Mouse (Mus musculus) right cerebral cortex, postnatal 10 days (tissue): ENCODE data around the gene Gm20388.
"Not testable (repeated sequence)": the region's sequence is repeated elsewhere in the genome, so short reads cannot be mapped to it uniquely, and the experiment has no call there.

Source experiments
- DNase-seq, 2 experiments: peaks; one replicate each; pipeline ENCODE4 v3.0.0; 2021; ENCODE audit warnings: low spot score in 2 of 2

Gene Gm20388

DNA sequence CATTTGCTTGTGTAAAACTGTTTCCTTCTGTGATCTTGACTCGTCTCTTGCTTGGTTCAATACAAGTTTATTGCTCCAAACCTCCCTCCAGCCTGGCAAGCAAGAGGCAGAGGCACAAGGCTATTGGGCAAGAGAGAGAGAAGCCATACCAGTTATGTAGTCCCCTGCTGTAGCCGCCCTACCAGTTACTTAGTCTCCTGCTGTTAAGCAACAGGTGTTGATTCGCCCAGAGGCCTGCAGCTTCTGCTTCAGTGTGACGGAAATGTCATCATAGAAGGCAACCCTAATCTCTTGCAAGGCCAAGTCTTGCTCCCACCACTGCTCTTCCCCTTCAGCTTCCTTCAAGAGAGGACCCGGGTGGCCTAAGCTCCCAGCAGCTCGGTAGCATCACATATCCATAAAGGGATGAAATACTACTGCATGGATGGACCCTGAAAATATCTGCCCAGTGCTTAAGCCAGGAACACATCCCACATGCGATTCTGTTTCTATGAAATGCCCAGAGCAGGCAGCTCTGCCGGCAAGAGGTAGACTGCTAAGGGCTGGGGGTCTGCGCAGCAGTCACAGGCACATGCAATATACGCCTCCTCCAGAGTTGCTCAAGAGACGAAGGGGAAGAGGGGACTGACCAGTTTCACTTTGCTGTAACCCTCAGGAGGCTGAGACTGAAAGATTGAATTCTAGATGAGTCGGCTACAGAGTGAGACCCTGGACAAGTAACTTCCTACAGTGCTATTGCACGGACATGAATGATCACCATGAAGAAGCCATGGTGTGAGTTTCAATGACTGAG, 3369.9 kb downstream of the Gm20388 start:
- no peak for DNase-seq

DNA sequence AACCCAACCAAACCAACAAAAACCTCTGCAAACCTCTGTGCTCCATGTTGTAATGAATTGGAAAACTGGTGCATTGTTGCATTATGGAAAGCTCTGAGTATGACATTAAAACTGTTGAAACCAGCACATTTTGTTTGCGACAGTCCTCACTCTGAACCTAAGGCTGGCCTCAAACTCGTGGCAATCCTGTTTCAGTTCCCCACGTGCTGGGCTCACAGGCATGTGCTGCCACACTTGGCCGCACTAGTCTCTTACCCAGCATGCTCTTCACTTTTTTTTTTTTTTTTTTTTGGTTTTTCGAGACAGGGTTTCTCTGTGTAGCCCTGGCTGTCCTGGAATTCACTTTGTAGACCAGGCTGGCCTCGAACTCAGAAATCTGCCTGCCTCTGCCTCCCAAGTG, 3372.4 kb downstream of the Gm20388 start:
- DNase-seq, result not testable (repeated sequence)

DNA sequence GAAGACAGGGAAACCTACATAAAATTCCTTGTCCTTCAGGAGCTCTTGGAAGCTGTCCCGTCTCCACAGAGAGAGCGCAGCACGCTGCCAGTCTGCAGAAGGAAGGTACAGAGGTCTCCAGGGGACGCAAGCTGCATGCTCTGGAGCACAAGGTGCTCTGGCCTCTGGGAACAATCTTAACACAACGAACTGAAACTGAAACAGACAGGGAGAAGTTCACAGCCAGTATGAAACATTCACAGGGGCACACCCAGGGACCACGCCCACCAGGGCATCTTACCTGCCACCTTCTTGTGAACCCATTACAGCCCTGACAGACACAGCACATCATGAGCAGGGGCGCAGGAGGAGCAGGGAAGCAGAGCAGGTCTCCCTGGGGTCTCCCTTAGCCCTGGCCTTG, 3373.3 kb downstream of the Gm20388 start:
- no peak for DNase-seq

DNA sequence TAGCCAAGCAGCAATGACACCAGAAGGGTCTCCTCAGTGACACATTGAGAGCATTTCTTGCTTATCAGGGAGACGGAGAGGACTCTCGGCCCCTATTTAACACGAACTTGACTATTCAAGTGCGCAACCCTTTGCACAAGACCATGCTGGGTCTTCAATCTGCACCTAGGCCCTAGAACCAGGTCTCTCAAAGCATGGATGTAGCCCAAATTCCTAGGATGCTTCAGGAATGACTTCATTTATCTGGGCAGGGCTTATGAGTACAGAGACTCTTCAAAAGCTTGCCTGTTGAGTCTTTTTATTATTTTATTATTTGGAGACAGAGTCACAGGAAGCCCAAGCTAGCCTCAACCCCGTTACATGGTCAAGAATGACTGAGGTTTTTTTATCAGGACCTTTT, 3373.9 kb downstream of the Gm20388 start:
- no peak for DNase-seq

DNA sequence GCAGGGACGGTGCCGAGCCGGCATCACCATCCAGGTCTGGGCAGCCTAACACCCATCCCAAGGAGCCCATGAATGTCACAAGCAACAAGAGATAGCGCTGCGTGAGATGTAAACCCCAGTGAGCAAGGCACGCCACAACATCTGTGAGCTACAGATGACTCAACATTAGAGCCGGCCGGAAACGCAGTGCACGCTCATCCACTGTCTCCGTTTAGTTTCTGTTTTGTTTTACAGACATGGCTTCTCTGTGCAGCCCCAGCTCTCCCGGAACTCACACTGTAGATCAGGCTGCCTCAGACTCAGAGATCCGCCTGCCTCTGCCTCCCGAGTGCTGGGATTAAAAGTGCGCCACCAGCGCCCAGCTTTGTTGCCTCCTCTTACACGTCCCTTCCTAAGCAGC, 3376.7 kb downstream of the Gm20388 start:
- DNase-seq, result no peak

DNA sequence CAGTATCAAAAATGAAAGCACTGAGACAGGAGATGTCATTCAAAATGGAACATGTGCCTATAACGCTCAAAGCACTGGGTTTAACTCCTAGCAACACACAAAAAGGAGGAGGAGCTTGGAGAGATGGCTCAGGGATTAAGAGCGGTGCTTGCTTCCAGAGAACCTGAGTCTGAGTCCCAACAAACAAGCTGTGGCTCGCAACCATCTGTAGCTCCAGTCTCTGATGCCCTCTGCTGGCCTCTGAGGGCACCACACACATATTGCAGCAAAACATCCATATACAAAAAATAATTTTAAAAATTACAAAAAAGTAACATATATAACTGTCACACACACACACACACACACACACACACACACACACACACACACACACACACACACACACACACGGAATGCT, 3379.5 kb downstream of the Gm20388 start:
- DNase-seq, result peak; percentile 45 to 62

DNA sequence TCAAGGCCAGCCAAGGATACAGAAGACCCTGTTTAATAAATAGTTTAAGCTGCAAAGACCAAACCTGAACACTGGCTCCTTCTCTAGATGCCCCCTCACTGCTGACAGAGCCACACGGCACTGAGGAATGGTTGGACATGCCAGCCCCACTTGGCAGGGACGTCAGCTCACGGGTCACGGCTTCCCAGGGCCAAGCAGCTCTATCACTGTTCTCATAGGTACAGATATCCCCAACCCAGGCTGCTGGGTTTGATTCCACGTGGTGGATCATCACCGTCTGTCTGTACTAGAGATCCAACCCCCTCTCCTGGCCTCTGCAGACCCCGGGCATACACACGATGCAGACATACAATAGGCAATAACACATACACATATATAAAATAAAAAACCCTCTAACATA, 3380.0 kb downstream of the Gm20388 start:
- no peak for DNase-seq

DNA sequence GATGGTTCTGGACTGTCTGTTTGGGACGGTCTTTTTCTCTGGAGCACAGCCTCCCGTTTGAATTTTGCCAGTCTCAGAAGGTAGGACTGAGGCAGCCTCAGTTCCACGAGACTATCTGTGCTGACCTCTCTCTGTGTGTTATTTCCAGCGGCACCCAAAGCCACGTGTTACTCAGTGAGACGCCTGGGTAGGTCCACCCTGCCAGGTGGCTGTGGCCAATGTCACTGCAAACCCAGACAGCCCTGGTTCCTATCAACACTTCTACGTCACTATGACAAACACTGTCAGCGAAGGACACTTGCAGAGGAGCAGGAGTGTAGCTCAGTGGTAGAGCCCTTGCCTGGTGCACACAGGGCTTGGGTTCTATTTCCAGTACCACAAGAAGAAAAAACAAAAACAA, 3381.1 kb downstream of the Gm20388 start:
- no peak for DNase-seq

DNA sequence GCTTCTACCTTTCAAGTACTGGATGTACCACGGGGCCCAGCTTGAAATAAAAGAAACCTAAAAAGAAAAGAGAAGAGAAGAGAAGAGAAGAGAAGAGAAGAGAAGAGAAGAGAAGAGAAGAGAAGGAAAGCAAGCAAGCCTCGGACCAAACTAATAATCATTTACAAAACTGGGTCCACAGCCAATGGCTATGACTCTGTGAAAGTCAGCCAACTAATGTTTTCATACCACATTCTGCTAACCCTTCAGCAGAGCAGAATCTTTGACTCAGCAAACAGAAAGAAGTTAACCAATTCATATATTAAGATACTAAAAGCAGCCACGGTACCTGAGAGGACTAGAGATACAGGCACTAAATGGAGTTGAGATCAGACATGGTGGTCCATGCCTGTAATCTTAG, 3381.6 kb downstream of the Gm20388 start:
- DNase-seq, result no peak

DNA sequence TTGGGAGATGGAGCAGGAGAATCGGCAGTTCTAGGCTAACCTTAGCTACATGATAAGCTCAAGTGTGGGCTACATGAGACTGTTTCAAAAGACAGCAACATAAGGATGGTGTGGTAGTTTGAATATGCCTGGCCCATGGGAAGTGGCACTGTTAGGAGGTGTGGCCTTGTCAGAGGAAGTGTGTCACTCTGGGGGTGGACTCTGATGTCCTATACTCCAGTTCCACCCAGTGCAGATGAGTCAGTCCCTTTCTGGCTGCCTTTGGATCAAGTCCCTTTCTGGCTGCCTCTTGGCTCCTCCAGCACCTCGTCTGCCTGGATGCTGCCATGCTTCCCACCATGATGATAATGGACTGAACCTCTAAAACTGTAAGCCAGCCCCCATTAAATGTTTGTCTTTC, 3382.1 kb downstream of the Gm20388 start:
- no peak for DNase-seq

DNA sequence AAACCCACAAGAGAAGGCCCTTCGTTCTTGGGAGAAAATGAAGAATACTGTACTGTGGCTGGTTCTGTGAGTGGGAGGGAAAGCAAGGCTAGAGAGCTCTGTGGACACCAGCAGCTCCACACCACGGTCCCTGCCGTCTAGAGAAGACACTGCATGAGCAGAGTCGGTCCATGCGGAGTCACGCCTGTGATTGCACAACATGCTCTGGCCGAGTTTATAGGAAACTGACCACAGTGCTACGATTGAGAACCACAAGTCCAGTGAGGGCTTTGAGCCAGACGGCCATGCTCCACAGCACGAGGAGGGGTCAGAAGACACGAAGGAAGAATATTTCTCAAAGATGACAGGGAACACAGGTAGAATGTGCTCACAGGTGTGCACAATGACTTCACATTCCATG, 3387.7 kb downstream of the Gm20388 start:
- DNase-seq, result no peak

DNA sequence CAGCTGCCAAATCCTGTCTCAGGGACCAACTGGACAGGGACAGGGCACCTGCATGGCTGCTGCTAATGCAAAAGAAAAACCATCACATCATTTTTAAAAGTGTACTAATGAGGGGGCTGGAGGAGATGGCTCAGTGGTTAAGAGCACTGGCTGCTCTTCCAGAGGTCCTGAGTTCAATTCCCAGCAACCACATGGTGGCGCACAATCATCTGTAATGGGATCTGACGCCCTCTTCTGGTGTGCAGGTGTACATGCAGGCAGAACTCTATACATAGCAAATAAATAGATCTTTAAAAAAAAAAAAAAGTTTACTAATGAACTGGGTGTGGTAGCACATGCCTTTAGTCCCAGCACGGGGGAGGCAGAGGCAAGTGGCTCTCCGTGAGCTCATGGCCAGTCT, 3398.1 kb downstream of the Gm20388 start:
- DNase-seq, result no peak

DNA sequence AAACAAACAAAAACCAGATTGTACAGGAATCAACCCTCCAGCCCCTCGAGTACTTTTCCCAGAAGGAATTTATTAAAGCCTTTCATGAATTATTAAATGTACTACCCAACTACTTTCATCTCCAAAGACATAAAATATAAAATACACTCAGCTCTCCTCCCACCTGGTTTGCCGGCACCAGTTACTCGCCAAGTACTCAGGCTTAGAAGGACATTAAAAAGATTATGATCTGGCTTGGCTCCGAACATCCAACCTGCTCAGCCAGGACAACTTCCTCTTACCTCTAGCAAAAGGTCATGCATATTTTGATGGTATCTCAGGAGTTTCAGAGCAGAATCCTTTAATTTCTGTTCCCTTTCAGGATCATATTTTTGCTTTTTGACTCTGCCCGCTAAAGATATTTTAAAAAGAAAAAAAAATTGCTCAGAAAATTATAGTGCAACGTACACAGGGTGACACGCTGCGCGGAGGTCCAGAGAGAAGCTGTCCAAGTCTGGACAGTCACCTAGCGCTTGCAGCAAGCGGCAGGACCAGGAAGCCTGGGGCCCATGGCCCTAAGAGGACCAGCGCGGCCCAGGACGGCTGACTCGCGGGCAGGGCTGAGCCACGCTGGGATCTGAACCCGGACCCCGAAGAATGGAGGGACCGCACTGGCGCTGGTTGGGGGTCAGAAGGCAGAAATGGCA, 3407.3 kb downstream of the Gm20388 start:
- DNase-seq, result no peak

DNA sequence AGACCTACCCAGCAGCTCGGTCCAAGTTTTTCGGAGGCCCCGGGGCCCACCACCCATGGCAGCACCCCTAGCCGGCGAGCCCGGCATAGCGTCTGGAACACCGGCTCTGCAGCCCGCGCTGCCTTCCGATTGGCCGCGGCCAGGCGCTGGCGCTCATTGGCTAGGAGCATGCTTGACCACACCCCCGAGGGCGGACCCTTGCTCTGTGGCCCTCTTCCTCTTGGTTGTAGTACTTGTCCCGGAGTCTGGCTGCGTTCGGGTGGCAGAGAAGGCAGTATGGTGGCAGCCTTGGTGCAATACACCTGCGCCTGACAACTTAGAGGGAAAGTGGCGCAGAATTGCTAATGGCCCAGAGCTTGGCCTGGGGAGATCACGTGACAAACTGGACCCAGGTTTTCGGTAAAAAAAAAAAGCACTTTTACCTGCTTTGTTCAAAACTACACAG, 3407.8 kb downstream of the Gm20388 start, which contains the start of gene Fanca:
TSS of gene Fanca (minus strand) at position 110 of the 445 bp plus-strand sequence.
- DNase-seq, result peak; percentile 95 to 96

DNA sequence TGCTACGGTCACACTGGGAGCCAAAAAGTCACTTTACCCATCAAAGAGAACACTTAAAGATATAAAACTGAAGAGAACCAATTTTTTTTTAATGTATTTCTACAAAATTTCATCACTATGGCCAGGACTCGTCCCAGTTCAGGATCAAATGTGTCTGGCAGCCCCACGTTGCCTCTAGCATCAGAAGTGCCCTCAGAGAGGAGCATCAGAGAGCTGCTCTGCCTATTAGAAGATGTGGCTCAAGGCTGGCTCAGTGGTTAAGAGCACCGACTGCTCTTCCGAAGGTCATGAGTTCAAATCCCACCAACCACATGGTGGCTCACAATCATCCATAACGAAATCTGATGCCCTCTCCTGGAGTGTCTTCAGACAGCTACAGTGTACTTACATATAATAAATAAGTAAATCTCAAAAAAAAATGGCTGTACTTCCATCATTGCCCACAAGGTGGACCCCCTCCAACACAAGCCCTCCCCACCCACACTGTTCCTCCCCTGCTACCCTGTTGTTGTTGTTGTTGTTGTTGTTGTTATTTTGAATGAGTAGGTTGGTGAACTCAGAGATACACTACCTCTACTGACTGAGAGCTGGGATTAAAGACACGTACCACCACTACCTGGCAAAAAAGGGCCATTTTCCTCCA, 3409.0 kb downstream of the Gm20388 start:
- no peak for DNase-seq

DNA sequence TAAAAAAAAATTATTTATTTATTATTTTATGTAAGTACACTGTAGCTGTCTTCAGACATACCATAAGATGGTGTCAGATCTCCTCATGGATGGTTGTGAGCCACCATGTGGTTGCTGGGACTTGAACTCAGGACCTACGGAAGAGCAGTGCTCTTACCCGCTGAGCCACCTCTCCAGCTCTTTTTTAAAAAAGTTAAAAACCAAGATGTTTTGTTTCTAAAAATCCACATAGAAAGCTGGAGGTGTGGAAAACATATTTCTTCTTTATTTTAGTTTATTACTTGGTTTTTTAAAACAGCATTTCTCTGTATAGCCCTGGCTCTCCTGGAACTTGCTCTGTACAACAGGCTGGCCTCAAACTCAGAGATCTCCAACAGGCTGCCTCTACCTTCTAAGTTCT, 3417.9 kb downstream of the Gm20388 start:
- DNase-seq, result no peak

DNA sequence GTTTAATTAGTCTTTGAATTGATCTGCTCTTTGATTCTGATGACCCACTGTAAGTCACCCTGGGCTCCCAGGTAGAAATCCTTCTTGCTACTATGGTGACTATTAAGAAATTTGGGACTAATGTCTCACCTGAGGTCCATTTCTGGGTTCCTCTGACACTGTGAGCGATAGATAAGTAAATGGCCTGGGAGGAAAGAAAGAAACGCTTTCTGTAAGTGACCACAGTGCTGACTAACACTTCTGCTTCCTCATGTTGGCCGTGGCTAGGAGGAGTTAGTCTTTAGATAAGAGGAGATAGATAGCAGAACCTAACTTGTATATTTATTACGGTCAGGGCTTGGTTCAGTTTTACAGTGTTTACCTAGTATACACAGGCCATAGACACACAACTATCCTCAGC, 3418.7 kb downstream of the Gm20388 start:
- no peak for DNase-seq

DNA sequence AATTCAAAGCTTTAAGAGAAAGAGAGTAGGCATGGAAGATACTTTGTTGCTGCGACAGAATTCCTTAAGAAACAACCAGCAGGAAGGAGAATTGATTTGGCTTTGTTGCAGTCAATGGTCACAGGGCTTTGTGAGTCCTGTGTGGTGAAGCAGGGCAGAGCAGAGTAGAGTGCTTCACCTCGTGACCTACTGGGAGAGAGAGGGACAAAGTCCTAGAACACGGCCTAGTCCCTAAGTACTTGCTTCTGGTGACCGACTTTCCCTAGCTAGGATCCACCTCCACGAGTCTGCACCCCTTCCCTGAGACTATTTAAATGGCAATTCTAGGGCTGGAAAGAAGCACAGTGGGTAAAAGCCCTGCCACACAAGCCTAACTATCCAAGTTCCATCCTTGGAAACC, 3419.3 kb downstream of the Gm20388 start:
- DNase-seq, result no peak

DNA sequence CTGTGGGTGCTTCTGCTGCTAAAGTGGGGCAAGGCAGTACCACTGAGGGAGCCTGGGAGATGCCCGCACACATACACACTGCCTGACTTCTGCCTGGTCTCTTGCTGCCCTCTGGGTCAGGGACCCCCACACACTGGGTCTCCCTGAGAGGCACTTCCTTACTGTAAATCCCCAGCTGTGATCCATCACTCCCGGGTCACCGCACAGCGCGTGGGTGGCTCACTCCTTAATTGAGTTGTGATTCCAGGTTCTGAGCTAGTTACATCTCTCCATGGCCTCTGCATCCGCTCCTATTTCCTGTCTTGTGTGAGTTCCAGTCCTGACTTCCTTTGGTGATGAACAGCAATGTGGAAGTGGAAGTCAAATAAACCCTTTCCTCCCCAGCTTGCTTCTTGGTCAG, 3420.1 kb downstream of the Gm20388 start:
- DNase-seq, result no peak

DNA sequence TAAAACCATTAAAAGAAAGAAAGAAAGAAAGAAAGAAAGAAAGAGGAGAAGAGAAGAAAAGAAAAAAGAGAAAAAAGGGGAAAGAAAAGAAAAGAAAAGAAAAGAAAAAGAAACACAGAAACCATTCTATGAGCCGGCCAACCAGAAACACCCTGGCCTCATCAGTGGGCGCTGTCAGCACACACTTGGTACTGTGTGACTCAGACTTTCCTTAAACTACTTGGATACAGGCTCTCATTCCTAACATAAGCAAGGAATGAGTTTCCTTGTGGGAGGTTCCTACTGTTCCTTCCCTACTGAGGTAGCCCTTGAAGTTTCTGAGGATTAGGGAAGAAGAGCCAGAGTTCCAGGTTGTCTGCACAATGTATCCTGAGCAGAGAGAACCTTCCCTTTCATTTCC, 3420.7 kb downstream of the Gm20388 start:
- DNase-seq, result no peak

DNA sequence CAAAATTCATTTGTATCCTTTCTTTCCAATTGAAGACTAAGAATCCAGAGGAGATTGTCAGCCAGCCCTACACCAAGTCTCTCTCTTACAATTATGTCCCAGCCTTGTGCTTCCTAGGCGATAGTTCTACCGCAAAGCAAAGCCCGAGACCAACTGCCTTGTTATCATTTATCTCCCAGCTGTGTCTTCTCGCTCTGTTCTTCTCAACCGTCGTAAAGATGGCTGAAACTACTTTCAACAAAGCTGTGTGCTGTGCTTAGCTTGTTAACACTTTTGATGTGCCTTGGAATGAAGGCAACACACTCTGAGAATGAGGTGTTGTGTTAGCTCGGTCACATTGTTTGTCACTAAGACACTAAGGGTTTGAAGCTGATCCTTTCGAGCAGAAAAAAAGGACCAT, 3421.2 kb downstream of the Gm20388 start:
- DNase-seq, result no peak

DNA sequence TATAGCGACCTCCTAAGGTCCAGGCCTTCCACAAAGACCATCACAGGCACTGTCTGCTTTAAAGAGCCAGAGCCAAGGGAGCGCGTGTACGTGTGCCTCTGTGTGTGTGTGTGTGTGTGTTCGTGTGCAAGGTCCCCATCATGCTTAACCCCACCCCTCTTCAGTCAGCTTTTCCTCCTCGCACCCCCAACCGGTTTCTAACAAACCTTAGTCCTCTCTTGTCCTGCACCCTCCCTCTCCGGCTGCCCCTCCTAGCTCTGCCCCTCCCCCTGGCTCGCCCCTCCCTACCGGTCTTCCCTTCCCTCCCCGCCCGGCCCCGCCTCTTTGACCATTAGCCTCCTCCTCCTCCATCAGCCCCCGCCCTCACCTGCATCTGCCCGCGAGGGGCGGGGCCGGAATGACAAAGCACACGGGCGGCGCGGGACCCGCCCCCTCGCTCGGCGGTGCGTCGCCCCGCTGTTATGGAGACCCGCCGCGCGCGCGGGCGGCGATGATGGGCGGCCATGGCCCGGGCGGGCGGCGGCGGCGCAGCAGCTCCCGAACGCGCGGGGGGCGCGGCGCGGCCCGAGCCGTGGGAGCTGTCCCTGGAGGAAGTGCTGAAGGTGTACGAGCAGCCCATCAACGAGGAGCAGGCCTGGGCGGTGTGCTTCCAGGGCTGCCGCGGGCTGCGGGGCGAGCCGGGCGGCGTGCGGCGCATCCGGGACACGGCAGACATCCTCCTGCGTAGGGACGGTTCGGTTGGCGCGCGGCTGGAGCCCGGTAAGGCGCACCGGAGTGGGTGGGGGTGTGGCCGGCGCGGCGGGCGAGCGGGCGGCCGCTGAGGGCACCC, 3421.8 kb downstream of the Gm20388 start, which contains the start of gene Spire2:
TSS of gene Spire2 (plus strand) at position 452 of the 829 bp plus-strand sequence.
- peak; percentile 87 to 88 for DNase-seq
